Mouse (Mus musculus) midbrain, postnatal 0 days (tissue): ENCODE measurements around the gene Tmem212. TPM values are rescaled to one million over a fixed set of nuclear protein-coding genes. Genes with fewer than 3 reads are reported as not detected.

Experiments used
- ATAC-seq: fragments of 200-750 bp; cut with Nextera tagmentation; 2 replicates; pipeline ENCODE4 v1.8.0; 2017; ENCODE audit warnings: moderate number of reproducible peaks, mild to moderate bottlenecking, moderate TSS enrichment, moderate library complexity; ENCODE audit not compliant: low FRiP score
- DNase-seq: peaks from one replicate; pipeline ENCODE4 v3.0.0-alpha.2; 2015; ENCODE audit warnings: low spot score
- H3K27ac ChIP-seq: fragments of 300-500 bp; sonication (generic); 2 replicates; pipeline ENCODE4 v1.5.1; 2014; ENCODE audit warnings: low read depth, mild to moderate bottlenecking, low read length, mixed read lengths
- H3K27me3 ChIP-seq: fragments of 300-500 bp; sonication (generic); 2 replicates; pipeline ENCODE4 v1.6.1; 2014; ENCODE audit warnings: low read length, control low read depth, mixed read lengths; ENCODE audit not compliant: insufficient read depth
- H3K36me3 ChIP-seq: fragments of 300-500 bp; sonication (generic); 2 replicates; pipeline ENCODE4 v1.6.1; 2014; ENCODE audit warnings: low read length, control low read depth, mixed read lengths; ENCODE audit not compliant: insufficient read depth
- H3K4me1 ChIP-seq: fragments of 300-500 bp; sonication (generic); 2 replicates; pipeline ENCODE4 v1.6.1; 2014; ENCODE audit warnings: mild to moderate bottlenecking, control low read depth, antibody characterized with exemption, low read length, mixed read lengths; ENCODE audit not compliant: insufficient read depth
- H3K4me2 ChIP-seq: fragments of 300-500 bp; sonication (generic); 2 replicates; pipeline ENCODE4 v1.6.1; 2014; ENCODE audit warnings: low read depth, mild to moderate bottlenecking, low read length, mixed read lengths; ENCODE audit not compliant: poor library complexity, severe bottlenecking
- H3K4me3 ChIP-seq: fragments of 300-500 bp; sonication (generic); 2 replicates; pipeline ENCODE4 v1.5.1; 2014; ENCODE audit warnings: low read depth, mild to moderate bottlenecking, low read length, moderate library complexity
- H3K9ac ChIP-seq: fragments of 300-500 bp; sonication (generic); replicated peaks from 2 replicates; pipeline ENCODE4 v1.6.1; 2014; ENCODE audit warnings: mild to moderate bottlenecking, low read length, moderate library complexity, mixed read lengths; ENCODE audit not compliant: poor library complexity, severe bottlenecking
- H3K9me3 ChIP-seq: fragments of 300-500 bp; sonication (generic); 2 replicates; pipeline ENCODE4 v1.6.1; 2016; ENCODE audit warnings: low read length, control low read depth
- CTCF ChIP-seq: IDR thresholded peaks from 2 replicates; pipeline ENCODE4 v1.5.1; 2016; ENCODE audit warnings: antibody characterized with exemption, mild to moderate bottlenecking
- WGBS: fragments of 180-500 bp; shearing (Covaris S2); extraction: QIAGEN DNeasy Blood & Tissue Kit; methylation state at CpG from one replicate; pipeline ENCODE4 v1.1.7; 2014; 5-methylcytosine and 5-hydroxymethylcytosine counted together
- polyA plus RNA-seq: library from polyadenylated mRNA; unstranded; fragments of >200 nt; fragmentation: Nextera tagmentation; extraction: Ambion mirVana; gene quantifications from 2 replicates; pipeline ENCODE4 v1.2.1, GENCODE M21; 2015
- total RNA-seq: library from RNA; depleted of rRNA; stranded (reverse); fragments of >200 nt; gene quantifications from 2 replicates; pipeline ENCODE4 v1.2.3, GENCODE M21; 2014

Gene Tmem212
- total and polyA plus RNA-seq, 2 experiments from 2014 or later = 4.8 to 9.6 TPM

- no peak overlapping the region for H3K4me2 ChIP-seq
- H3K27ac ChIP-seq = no peak overlapping the region
- no peak overlapping the region for H3K4me3 ChIP-seq
- no peak for TF ChIP-seq CTCF
- ATAC-seq = no peak
- no peak for DNase-seq
- no peak overlapping the region for H3K9ac ChIP-seq
- H3K4me1 ChIP-seq = no peaks in the 10 kb centered on the region
- peaks cover 10% of the 10 kb centered on the region; the same call in 1 of the 2 replicates for H3K27me3 ChIP-seq
- no peaks in the 10 kb centered on the region for H3K9me3 ChIP-seq
- H3K36me3 ChIP-seq = no peaks in the 10 kb centered on the region
- WGBS = 81% methylated on average over 13 of the region's 13 CpGs
Measured at GRCm38 (mm10) chr3:27937144-27938110, 41.3 kb upstream of the Tmem212 start.

- TF ChIP-seq CTCF = no peak
Measured at GRCm38 (mm10) chr3:27936731-27937130, 40.6 kb upstream of the Tmem212 start.

DNA sequence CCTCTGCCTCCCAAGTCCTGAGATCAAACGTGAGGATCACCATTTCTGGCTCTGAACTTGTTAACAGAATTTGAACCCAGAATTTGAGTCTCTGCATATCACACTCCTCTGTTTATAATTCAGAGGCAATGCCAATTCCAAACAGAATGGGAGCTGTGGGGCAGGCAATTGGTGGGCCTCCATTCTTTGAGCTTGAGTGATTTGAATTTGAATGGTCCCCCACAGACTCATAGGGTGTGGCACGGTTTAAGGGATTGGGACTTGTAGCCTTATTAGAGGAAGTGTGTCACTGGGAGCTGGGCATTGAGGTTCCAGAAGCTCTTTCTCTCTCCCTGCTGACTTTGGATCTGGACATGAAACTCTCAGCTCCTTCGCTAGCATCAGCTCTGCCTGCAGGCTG lies 39.5 kb upstream of the Tmem212 start:
- no peak for TF ChIP-seq CTCF
- Histone ChIP-seq H3K9ac (no peak overlapping the region), H3K4me2 (no peak overlapping the region), H3K4me1 (no peaks in the 10 kb centered on the region), H3K4me3 (no peak overlapping the region), H3K27ac (no peak overlapping the region), H3K9me3 (no peaks in the 10 kb centered on the region), H3K27me3 (peaks cover 10% of the 10 kb centered on the region; the same call in 1 of the 2 replicates), H3K36me3 (no peaks in the 10 kb centered on the region)
- ATAC-seq (no peak), DNase-seq (no peak)
- 62% methylated on average over 3 of the region's 3 CpGs for WGBS

More at GRCm38 (mm10) chr3:27936731-27937130, 40.6 kb upstream of the Tmem212 start:
- Histone ChIP-seq H3K4me3 (no peak overlapping the region), H3K27ac (no peak overlapping the region), H3K27me3 (peaks cover 10% of the 10 kb centered on the region; the same call in 1 of the 2 replicates), H3K36me3 (no peaks in the 10 kb centered on the region), H3K9ac (no peak overlapping the region), H3K4me2 (no peak overlapping the region), H3K4me1 (no peaks in the 10 kb centered on the region), H3K9me3 (no peaks in the 10 kb centered on the region)
- no peak for DNase-seq
- ATAC-seq = no peak
- WGBS = 87% methylated on average over 5 of the region's 5 CpGs

DNA sequence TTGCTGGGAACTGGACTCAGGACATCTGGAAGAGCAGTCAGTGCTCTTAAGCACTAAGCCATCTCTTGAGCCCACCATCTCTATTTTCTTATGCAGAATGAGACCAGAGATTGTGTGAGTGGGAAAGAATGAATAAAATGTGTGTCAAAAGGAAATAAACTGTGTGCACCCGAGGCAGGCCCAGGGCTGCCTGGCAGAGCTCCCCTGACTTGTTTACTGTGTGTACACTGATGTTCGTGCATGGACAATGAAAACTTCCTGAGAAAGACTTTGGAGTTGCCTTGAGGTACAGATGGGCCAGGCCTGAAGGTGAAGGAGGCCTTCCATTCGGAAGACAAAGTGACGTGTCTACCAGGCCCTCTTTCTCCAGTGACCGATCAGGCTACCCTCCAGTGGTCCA lies 36.2 kb upstream of the Tmem212 start:
- no peaks in the 10 kb centered on the region for H3K4me1 ChIP-seq
- no peak for ATAC-seq
- no peaks in the 10 kb centered on the region for H3K9me3 ChIP-seq
- H3K4me2 ChIP-seq = no peak overlapping the region
- no peaks in the 10 kb centered on the region for H3K36me3 ChIP-seq
- no peak overlapping the region for H3K27ac ChIP-seq
- 91% methylated on average over 5 of the region's 5 CpGs for WGBS
- no peak overlapping the region for H3K9ac ChIP-seq
- no peak for DNase-seq
- no peak overlapping the region for H3K4me3 ChIP-seq
- TF ChIP-seq CTCF = no peak
- 0 out of 2 replicates have a peak, but pooled peaks cover 3% of the 10 kb centered on the region for H3K27me3 ChIP-seq

DNA sequence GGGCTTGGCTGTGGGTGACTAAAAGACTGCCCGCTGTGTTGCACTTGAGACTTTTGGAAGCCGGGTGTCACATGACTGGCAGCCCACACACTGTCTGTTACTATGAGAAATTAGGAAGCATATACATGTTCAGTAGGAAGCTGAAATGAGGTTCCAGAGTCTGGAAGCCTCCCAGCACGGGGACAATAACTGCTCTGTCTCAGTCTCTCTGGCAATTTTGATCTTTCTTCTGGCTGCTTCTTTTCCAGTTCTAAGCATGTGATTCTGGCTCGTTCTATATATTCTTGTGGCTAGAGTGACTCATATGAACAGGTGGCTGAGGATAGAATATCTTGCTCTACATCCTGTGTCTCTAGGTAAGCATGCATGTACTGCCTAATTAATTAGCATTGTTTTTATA lies 33.1 kb upstream of the Tmem212 start:
- no peak for TF ChIP-seq CTCF
- WGBS = 90% methylated on average over 4 of the region's 4 CpGs
- Histone ChIP-seq H3K4me1 (no peaks in the 10 kb centered on the region), H3K4me2 (no peak overlapping the region), H3K9me3 (no peaks in the 10 kb centered on the region), H3K27ac (no peak overlapping the region), H3K9ac (no peak overlapping the region), H3K27me3 (no peaks in the 10 kb centered on the region), H3K36me3 (no peaks in the 10 kb centered on the region), H3K4me3 (no peak overlapping the region)
- ATAC-seq (no peak), DNase-seq (no peak)

- no peak overlapping the region for H3K9ac ChIP-seq
- WGBS = 88% methylated on average over 3 of the region's 3 CpGs
- no peaks in the 10 kb centered on the region for H3K9me3 ChIP-seq
- H3K27me3 ChIP-seq = no peaks in the 10 kb centered on the region
- no peak overlapping the region for H3K4me2 ChIP-seq
- no peak overlapping the region for H3K27ac ChIP-seq
- no peak for TF ChIP-seq CTCF
- H3K36me3 ChIP-seq = no peaks in the 10 kb centered on the region
- no peaks in the 10 kb centered on the region for H3K4me1 ChIP-seq
- no peak overlapping the region for H3K4me3 ChIP-seq
- ATAC-seq (no peak), DNase-seq (no peak)
Measured at GRCm38 (mm10) chr3:27924037-27924436, 27.9 kb upstream of the Tmem212 start.
